Mouse (Mus musculus): ENCODE measurements around the gene Cdk11b.

DNA sequence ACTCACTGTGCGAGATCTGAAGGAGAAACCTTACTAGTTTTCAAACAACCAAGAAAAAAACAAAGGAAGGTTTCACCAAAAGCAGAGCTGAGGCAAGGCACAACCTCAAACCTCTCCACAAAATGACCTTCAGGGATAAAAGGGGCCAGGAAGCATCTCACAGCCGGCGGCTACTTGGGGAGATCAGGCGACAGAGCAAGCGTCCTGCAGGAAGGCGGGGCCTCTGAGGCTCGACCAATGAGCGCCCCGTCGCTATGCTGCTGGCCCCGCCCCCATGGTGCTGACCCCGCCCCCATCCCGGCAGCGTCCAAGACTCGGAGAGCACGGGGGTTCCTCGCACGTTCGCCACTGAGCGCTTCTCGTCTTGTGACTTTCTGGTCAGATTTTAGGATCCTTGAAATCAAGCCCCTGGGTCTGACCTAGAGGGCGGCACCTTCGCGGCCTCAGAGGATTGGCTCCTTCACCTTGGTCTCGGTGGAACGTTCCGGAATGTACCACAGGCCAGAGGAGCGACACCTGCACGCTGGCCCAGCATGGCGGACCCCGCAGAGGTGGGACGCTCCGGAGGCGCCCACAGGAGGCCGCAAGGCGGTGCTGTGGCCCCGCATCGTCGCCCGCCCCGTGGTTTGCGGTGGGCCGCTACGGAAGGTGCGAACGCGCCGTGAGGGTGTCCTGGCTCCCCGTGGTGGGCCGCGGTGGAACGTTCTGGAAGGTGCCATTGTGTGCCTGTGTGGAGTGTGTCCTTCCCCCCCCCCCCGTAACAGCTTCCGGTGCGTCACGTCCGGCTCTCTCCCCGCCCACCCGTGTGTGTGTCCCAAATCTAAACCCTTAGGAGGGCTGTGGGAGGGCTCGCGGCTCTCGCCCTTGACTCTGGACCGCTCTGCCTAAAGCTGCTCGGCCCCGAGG, 23.3 kb upstream of the Cdk11b start, which contains the start of gene Slc35e2:
- TF ChIP-seq CTCF (IDR thresholded peaks at IDR 0.05; ENCODE audit: insufficient read depth, low read depth, low read length) (no peak), POLR2A (IDR thresholded peaks at IDR 0.05; ENCODE audit: insufficient read depth, low read depth, low read length) (peak; percentile 73)

Measured in olfactory bulb, adult 2 months (tissue).